Mouse (Mus musculus) cerebellum, adult (tissue): ENCODE measurements around the gene Acd.

Source experiments
- ATAC-seq: cut with Nextera tagmentation; 2 replicates; pipeline ENCODE4 v1.9.2; 2017; ENCODE audit warnings: mild to moderate bottlenecking, moderate library complexity, mixed read lengths; ENCODE audit not compliant: insufficient number of reproducible peaks, low FRiP score, low TSS enrichment

Gene Acd

DNA sequence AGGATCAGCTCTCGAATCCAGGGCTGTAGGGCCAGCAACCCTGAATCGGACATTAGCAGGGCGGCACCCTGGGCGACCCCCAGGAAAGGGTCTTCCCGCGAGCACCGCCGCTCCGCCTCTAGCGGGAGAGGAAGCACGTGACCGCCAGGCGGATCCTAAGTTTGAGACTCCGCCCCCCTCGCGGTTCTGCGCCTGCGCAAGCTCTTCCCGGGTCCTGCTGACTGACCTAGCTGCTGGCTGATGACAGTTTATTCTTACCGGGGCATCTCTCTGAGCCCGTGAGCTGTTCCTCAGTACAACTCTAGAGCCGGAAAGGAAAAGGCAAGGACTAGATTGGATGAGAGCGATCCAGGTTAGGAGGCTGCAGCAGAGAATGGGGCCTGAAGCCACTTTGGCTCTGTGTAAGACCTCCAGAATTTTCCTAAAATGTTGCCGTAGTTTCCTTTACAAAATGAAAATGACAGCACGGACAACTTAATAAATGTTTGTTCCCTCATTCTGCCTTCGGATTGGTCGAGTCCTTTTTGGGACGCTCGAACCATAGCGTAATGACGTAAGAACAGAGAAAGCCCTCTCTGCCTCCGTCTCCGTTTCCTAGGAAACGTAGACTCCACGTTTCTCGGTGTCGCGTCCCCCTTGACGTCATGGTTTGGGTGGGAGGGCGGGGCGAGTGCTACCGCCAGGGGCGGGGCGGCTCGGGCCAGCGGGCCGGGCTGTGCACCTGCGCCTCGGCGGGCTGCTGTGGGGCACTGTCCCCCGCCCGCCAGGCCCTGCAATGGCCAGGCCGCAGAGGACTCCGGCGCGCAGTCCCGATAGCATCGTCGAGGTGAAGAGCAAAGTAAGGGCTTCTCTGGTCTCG lies at the start of gene Acd, which contains the start of gene Pard6a:
Gene Acd (minus strand): TSS at position 137 of the 859 bp plus-strand sequence.
Gene Pard6a (plus strand): TSS at position 183 of the 859 bp plus-strand sequence.
- ATAC-seq: peak; percentile 43

DNA sequence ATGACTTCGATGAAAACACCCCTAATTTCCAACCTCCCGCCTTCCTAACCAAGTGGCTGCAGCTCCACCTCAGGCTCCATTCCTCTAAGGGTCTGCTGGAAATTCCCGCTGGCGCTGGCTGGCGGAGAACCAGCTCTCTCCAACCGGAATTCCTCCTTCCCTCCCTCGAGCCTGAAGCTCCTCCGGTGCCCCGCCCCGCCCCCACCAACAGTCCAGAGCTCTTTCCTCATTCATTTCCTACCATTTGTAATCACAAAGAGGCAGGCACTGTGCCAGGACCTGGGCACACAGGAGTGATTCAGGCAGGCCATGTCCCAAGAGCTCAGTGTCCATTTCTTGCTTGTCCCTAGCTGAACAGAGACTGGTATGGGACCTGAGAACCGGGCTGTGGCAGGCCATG lies 49.7 kb upstream of the Acd start:
- ATAC-seq: peak; percentile 40; the same call in 1 of the 2 replicates

DNA sequence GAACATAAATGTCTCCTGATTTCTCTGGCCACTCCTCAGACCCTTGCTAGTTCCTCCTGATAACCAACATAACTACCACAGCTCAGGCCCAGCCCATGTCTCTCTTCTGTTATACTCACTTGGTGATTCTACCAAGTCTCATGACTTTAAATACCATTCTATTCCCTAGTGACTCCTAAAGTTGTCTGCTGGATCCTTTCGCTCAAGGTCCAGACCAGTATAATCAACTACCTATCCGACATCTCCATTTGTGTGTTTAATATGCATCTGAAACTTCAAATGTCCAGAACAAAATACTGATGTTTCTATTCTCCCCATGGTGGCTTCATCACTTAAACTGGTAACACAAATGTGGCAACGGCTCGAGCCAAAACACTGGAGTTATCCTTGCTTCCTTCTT lies 42.4 kb upstream of the Acd start:
- ATAC-seq: no peak

DNA sequence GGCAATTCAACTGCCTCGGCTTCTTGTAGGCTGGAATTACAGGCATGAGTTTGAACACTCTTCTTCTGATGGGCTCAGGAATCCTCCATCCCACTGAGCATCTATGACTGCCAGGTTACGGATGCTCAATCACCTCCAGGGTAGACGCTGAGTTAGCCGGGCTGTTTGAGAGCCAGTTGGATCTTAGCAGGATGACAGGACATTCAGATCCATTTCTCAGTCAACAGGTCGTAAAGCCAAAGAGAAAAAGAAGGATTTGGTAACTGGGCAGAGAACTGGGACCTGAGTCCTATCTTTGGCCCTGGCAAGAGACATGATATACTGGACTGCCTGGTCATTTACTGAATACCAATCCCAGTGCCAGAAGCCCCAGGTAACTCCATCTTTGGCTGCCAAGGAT lies 38.3 kb upstream of the Acd start:
- ATAC-seq: no peak

DNA sequence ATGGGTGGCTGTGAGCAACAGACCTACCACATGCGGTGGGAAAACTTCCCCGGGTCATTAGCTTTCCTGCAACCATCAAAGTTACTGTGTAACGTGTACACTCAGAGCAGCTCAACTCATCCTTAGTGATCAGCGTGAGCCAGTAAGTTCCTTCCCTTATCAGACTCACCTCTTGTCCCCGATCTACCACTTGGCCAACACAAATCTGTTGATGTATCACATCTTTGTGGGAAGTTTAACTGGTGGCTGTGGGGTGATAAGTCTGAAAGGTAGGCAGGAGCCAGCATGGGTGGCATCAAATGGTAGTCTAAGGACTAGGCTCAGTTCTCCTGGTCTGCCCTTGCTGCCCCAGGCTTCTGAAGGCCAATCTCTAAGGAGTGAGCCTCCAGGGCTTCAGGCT lies 31.3 kb upstream of the Acd start:
- ATAC-seq: no peak

DNA sequence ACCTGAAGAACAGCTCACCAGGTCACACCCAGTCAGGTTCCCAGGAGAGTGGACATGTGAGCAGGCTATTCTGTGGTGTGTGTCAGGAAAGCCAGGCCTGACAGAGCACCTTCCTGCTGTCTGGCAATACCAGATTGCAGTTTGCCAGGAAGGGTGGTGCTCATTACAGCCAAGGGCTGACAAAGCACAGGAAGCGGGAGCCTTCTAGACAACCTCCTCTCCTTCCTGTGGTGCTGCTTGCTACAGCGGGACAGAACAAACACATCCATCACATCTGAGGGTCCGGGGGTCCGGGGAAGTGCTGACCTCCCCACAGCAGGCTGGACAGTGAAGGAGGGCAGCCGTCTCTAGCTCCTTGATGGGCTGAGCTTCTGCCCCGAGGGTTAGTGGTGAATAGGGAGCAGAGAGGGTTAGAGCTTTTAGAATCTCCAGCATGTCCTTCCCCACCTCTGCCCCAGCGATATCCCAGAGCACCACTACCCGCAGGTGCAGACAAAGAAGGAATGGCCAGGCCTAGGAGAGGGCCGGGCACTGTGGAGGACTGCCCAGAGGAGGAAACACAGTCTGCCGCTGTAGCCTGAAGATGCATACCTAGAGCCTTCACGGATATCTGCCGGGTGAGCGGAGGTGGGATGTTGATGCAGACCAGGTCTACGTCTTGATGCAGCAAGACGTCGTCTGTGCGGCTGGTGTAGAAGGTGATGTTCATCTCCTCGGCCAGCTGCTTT lies 26.7 kb upstream of the Acd start:
- no peak for ATAC-seq

DNA sequence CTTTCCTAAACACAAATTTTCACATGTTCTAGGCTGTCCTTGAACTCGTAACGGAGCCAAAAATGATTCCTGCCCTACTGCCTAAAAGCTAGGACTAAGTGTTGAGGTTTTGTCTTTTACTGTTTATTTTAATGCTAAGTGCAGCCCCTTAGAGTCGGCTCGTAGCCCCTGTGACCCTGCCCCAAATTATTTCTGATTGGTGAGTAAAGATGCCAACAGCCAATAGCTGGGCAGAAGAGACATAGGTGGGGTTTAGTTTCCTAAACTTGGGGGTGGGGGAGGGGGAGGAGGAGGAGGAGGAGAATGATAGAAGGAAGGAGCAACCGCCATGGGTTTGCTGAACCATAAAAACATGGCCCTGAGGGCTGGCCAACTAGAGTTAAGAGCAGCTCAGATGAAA lies 24.8 kb upstream of the Acd start:
- ATAC-seq: no peak

DNA sequence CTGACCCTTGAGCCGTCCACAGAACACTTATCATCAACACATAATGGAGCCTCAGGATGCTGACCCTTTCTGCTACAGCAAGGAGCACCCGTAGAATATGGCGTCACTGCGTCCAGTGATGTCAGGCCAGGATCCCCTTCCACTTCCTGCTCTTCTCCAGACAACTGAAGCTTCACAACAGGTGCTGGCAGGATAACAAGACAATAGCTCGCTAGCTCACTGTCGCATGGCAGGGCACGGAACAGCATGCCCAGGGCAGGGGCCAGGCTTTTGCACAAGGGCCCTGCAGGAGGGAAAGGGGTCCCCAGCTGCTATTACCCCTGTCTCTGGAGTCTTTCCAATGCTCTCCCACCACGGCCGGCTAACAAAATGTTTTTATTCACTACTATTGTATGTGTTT lies 22.0 kb upstream of the Acd start:
- ATAC-seq: no peak

DNA sequence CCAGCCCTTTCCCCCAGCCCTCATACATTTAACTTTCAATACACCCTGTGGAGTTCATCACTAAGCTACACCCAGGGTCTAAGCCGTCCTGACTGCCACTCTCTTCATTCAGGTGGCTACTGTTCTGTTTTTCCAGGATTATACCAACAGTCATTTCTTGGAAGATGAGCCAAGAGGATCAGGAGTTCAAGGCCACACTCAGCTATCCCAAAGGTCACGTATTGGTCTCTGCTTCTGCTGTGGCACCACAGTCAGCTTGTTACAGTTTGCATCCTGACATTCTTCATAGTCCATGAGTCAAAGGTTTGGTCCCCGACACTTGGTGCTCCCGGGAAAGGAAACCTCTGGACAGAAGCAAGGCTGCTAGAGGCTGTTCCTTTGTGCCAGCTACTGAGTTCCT lies 18.7 kb upstream of the Acd start:
- ATAC-seq: no peak

DNA sequence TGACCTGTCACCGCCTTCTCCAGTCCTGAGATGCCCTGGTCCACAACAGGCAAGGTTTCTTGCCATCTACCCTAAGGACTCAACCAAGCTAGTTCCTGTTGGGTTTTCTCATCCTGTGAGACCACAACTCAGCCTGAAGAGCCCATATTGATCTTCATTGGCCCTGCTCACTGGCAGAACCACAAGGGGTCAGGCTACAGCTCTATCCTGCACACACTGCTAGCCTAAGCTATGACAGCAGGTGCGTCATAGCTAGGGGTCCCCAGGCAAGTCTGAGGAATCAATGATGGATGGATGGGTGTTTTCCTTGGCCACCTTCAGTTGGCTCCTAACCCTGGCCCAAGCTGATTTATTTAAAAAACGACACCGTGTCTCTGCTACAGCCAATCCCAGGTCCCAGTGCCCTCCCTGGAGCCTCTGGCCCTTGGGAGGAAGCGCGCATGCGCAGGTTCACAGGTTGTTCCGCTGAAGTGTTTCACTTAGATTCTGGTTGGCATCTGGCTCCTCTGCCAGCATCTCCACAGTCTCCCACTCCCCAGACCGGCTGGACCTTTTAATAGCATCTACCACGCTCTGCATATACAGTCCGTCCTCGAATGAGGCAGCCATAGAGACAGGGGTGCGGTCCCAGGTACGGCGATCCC lies 15.5 kb upstream of the Acd start:
- no peak for ATAC-seq

DNA sequence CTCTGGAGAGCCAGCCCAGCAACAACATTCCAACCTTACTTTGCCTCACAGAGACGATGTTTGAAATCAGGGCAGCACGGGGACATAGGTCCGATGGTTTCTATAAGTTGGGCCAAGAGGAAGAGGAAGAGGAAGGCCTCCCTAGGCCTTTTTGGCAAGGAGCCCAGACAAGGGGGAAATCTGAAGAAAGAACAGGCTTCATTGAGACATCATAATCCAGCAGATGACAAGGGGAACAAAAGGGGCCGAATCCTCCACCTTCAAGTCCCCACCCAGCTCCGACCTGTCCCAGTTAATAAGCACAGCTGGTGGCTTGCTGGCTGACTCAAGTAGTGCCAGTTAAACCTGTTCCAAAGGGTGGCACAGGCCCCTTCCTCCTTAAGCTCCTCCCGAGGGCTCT lies 14.1 kb upstream of the Acd start:
- ATAC-seq: no peak

DNA sequence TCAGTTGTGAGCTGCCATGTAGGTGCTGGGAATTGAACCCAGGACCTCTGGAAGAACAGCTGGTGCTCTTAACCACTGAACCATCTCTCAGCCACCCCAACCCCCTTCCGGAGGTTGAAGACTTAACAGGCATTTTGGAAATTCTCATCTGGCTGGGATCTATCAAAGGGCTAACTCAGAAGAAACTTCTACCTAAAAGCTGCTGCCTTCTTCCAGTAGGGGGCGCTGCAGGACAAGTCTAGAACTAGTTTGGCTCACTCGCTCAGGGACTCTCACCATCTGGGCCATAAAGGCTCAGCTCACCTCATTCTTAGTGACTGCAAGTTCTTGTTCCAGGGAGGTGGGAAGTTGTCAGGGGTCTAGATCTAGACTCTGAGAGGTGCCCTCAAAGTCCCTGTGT lies 13.2 kb upstream of the Acd start:
- peak; percentile 65 for ATAC-seq

DNA sequence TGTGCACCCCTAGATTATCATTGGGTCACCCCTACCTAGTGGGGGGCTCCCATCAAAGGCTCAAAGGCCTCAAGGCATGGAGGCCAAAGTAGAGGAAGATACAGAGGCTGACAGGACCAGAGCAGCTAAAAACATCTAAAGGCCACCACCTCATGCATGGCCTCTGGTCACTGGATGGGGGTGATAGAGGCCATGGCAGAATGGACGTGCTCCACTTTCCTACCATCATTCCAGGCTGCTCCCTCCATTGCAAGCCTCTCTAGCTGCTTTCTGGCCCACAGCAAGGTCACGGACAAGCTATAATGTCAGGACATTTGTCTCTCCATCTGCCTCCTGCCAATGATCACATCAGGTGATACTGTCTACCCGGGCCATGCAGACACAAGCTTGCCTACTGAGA lies 11.4 kb upstream of the Acd start:
- no peak for ATAC-seq

DNA sequence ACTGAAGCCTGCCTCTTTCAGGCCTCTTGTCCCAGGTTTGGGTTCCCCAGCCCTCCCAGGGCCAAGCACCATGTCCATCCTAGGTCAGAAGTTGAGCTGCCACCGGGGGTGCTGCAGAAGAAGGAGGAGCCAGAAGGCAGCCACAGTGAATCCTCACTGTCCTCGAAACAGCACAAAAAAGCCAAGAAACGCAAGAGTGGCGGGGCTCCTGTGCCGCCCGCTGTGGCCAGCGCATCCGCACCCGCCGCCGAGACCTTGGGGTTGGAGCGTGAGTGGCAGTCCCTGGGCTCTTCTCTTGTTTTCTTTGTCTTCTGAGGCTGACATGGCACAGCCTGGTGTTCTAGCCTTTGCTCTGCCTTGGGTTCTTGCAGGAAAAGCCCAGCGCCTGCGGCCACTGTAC lies 8.4 kb upstream of the Acd start:
- ATAC-seq: no peak

DNA sequence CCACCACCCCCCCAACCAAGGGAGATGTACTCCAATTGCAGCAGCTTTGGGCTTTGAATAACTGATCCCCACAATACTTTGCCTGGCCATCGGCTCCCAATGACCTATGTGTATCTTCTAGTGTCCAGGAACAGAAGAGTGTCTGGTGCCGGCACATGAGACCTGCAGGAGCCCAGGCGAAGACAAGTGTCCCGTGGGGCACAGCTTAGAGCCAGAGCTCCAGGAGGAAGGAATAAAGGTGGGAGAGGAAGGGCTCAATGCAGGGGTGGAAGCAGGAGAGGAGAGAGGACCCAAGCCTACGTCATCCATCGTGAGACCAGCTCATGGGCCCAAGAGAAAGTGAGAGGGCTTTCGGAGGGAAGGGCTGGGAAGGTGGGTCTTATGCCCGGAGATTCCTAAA lies 7.8 kb upstream of the Acd start:
- ATAC-seq: no peak

DNA sequence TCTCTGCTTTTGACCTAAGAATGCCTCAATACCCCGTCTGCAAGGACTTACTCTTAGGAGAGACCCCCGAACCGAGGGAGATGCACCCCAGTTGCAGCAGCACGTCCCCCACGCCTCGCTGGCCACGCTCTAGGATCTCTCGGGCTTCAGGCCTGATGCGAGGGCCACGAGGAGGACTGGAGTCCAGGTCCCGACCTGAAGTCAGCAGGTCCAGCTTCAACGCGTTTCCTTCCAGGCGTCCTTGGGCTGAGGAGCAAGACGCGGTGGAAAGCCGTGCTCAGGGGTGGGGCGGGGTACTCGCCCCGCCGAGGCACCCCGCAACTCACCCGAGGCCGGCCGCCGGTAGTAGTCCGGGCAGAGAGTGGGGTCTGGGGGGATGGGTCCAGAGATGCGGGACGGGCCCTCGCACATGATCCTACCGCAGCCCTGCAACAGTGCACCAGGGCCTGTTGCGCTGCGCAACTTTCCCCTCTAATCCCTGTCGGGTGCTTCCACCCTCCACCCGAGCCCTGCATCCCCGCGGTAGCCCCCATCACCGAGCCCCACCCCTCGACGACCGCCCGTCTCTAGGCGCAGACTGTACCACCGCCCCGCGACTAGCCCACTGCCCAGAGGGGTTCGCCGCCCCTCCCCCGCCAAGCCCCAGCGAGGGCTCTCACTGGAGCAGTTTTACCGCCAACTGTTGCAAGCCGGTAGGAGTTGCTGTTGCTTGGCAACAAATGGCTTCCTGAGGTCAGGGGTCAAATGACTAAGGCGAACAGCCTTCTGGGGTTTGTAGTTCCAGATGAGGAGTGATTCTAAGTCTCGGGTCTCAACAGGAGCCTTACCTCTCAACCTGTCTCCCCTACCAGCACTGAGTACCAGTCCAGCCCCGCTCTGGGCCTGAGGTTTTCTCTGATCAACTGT lies 6.8 kb upstream of the Acd start, which contains the start of the genes 4933405L10Rik and Enkd1:
Gene 4933405L10Rik (plus strand): TSS at position 158 of the 906 bp plus-strand sequence.
Gene Enkd1 (minus strand): TSS at position 713 of the 906 bp plus-strand sequence.
- ATAC-seq: peak; percentile 45

DNA sequence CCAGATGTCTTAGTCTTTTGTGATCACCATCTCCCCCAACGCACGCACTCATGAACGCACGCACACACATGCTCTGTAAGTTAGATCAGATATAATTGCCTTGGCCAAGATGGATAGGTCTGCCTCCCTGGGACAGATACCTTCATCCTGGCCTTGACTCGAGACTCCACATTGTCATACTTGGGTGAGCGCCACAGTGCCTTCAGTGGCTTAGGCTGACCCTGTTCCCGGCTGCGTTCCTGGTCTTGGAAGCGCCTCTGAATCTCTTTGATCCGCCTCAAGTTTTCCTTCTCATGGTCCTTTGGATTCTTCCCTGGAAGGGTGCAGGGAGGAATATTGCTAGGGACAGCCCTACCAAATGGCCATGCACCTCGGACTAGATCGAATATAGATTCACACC lies 5.5 kb upstream of the Acd start:
- no peak for ATAC-seq

DNA sequence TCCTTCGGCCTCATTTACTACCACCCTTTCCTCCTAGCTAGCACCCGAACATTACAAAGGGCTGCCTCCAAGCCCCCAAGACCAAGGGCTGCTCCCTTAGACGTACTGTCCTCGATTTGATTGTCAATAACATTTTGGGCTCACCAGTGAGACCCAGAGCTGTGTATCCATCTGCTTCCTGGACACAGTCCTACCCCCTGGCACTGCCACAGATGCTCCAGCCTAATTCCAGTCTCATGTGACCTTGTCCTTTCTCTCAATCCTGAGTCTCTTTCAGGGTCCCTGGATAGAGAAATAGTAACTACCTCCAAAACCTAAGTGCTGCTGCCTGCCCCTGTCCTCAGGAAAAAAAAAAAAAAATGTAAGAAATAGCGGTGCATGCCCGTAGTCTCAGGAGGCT lies 4.1 kb upstream of the Acd start:
- ATAC-seq: peak; percentile 21; the same call in 1 of the 2 replicates

DNA sequence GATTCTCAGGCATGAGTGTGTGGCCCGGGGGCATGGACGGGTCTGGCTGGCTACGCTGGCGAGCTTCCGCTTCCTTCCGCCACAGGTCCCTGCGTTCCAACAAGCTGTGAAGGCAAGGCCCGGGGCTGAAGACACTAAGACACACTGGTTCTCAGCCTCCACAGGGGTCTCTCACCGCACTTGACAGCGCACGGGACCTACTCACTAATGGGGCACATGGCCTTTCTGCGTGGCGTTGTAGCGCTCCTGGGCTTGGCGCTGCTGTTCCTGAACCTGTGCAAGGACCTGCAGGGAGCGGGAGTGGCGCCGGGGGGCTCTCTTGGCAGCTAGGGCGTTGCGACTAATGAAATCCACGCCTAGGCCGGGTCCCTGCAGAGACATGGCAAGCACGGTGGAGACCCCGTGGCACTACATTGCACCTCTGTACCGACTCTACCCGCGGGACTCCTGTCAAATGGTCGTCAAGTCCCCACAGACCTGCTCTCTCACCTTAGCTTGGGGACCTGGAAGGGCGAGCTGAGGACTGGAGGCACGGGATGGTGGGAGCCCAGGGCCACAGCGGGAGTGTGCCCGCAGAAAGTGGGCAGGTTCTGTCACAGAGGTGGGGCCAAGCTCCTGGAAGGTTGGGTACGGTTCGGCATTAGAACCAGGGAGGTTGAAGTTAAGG lies 3.4 kb upstream of the Acd start:
- ATAC-seq: no peak
